Comparison of ENCODE assay signal across 9 mouse cellular contexts in genomic region chr11:64579826-64580225, GRCm38 (mm10).
DNase-seq lines count a peak whose midpoint lies in the region; ATAC-seq and TF ChIP-seq lines count a peak whose summit lies in the region.
"Had no signal": no experiment of that assay in that cellular context is flagged by ENCODE, and none has a peak within 500 bp of the region (broad histone marks: within the 10 kb centered on the region; RNA-seq: fewer than 3 reads in every experiment).

No protein-coding gene starts in this region.

- TF ChIP-seq CTCF in layer of hippocampus, adult 2 months (conservative IDR thresholded peaks at IDR 0.05) = no peak

- 54% methylated on average over 3 of the region's 3 CpGs for WGBS in heart, embryonic 12.5 days

- no peak overlapping the region for H3K9ac ChIP-seq in heart, embryonic 12.5 days
- H3K9ac ChIP-seq: embryonic facial prominence, embryonic 15.5 days; liver, embryonic 14.5 days had no signal

- no peaks in the 10 kb centered on the region for H3K4me1 ChIP-seq in heart, embryonic 12.5 days (replicated peaks)
- H3K4me1 ChIP-seq: embryonic facial prominence, embryonic 15.5 days had no signal

- H3K27ac ChIP-seq in heart, embryonic 12.5 days (ENCODE audit: poor library complexity, severe bottlenecking) = 0 out of 2 replicates have a peak overlapping the region, but pooled peaks have one; percentile 21
- no peak overlapping the region for H3K27ac ChIP-seq in layer of hippocampus, adult 2 months
- H3K27ac ChIP-seq: embryonic facial prominence, embryonic 15.5 days; liver, embryonic 14.5 days had no signal

- H3K36me3 ChIP-seq in heart, embryonic 12.5 days = no peaks in the 10 kb centered on the region
- H3K36me3 ChIP-seq: embryonic facial prominence, embryonic 15.5 days had no signal

- ATAC-seq in heart, embryonic 12.5 days (ENCODE audit: insufficient number of reproducible peaks, low FRiP score) = peak; percentile 48; the same call in 1 of the 2 replicates

- H3K4me2 ChIP-seq in heart, embryonic 12.5 days = no peak overlapping the region
- H3K4me2 ChIP-seq: embryonic facial prominence, embryonic 15.5 days had no signal

- H3K27me3 ChIP-seq in heart, embryonic 12.5 days (replicated peaks) = no peaks in the 10 kb centered on the region
- H3K27me3 ChIP-seq: embryonic facial prominence, embryonic 15.5 days had no signal

- no peak overlapping the region for H3K4me3 ChIP-seq in heart, embryonic 12.5 days
- no peak overlapping the region for H3K4me3 ChIP-seq in layer of hippocampus, adult 2 months
- H3K4me3 ChIP-seq: embryonic facial prominence, embryonic 15.5 days had no signal

- peak; percentile 77 to 96 for DNase-seq in adrenal gland, adult (ENCODE audit: inconsistent age in 2 of 2, low spot score in 1 of 2)
- DNase-seq in adrenal gland, postnatal 14 days = peak; percentile 84
- DNase-seq in lung, postnatal 14 days = peak; percentile 67
- DNase-seq in layer of hippocampus, adult 2 months (ENCODE audit: low spot score in 2 of 2) = no peak
- no peak for DNase-seq in B cell, adult 2 months
- no peak for DNase-seq in thymus, postnatal 4 days

- no peaks in the 10 kb centered on the region; the same call in 1 of the 2 replicates for H3K9me3 ChIP-seq in heart, embryonic 12.5 days (replicated peaks)
- H3K9me3 ChIP-seq: embryonic facial prominence, embryonic 15.5 days had no signal

Comparison
In these comparisons a context has a peak if more than half of its experiments do, and no peak if none do; other contexts are left out.
1. DNase-seq: peak in adrenal gland, adult (2 of 2), adrenal gland, postnatal 14 days (single experiment) and lung, postnatal 14 days (single experiment); none in layer of hippocampus, adult 2 months (0 of 2), B cell, adult 2 months (0 of 2) and thymus, postnatal 4 days (single experiment).